Mouse (Mus musculus) spleen, adult 2 months (tissue): Measurements from ENCODE around the gene Tbl1xr1.

Experiments
- CTCF ChIP-seq: fragments of 200-500 bp; IDR thresholded peaks from 2 replicates; pipeline ENCODE4 v1.5.1; 2011; ENCODE audit warnings: mild to moderate bottlenecking, inconsistent platforms; ENCODE audit not compliant: insufficient read depth, insufficient read length, insufficient replicate concordance; ENCODE audit errors: extremely low read depth
- POLR2A ChIP-seq: fragments of 200-500 bp; IDR thresholded peaks from 2 replicates; pipeline ENCODE4 v1.6.1; 2011; ENCODE audit warnings: low read depth, low read length, inconsistent platforms

DNA sequence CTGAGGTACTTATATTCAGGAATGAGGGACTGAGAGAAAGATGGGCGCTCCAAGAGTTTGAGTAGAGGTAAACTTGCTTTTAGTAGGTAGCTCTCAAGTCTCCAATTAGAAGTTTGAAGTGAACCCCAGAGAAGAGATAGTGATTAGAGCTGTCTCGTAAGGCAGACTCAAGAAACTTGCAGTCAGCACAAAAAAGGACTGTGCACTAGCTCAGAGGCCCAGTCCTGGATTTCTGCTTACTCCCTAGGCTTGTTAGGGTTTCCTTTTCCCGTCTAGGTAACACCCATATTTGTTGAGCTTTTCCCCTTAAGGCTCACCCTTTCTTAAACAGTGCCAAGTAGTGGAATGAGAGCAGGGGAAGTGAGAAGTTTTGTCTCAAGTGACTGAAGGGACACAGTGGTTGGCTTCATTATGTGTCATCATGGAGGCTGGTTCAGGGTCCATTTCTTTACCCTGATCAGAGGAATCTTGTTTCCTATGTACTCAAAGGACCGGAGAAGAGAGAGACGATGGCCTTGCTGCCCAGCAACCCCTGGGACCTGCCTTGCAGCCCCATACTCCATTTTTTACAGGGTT lies 49.9 kb downstream of the Tbl1xr1 start:
- no peak for TF ChIP-seq CTCF
- no peak for TF ChIP-seq POLR2A
